Mouse (Mus musculus): ENCODE results near the gene Sema5a.

GRCm38 (mm10) chr15:32281374-32281773 lies 36.8 kb downstream of the Sema5a start:
- TF ChIP-seq CTCF (IDR thresholded peaks at IDR 0.05; ENCODE audit: borderline replicate concordance, extremely low read depth, insufficient read depth, insufficient read length) (no peak), POLR2A (IDR thresholded peaks at IDR 0.05; ENCODE audit: borderline replicate concordance, extremely low read depth, insufficient read depth, insufficient read length, poor library complexity, severe bottlenecking) (no peak)

All from brain, embryonic 14.5 days (tissue).